Mouse (Mus musculus): ENCODE measurements around the gene Gh. TPM values are rescaled to one million over a fixed set of nuclear protein-coding genes. Genes with fewer than 3 reads are reported as not detected.

The Gh gene
- total RNA-seq, 1 experiment from 2014 or later = not detected

DNA sequence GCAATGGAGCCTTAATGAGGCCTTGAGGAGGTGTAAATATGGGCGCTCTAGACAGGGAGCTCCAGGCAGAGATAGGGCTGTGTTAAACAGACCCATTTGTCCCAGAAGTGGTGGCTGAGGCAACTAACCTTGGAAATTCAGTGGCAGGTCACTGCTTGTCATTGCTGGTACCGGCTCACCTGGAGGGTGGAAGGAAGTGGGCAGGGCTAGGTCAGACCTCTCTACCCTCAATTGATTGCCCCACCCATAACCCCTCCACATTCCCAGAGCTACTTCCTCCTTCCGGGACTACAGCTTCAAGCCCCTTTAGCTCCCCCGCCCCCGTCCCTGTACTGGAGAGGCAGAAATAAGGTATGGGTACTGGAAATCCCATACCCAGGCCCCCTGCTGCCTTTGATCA is 11.9 kb upstream of the Gh start:
- ATAC-seq (replicated peaks; ENCODE audit: low read depth, poor library complexity, severe bottlenecking) = peak; percentile 68

DNA sequence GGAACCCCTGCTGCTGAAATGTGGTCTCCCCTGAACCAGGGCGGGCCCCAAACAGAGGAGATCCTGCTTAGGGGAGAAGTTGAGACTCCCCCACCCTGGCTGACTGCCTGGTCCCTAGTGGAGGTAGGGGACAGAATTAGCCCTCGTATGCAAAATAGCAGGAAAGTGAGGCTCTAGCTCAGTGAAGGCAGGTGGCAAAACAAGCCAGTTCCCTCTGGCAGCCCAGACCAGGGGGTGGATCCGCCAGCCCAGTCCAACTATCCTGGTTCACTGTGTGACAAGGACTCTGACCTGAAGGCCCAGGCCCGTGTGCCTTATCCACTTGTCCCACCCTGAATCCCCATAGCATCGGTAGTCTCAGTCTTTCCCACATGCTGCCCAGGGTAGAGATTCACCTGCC is 8.5 kb upstream of the Gh start:
- ATAC-seq (replicated peaks; ENCODE audit: low read depth, poor library complexity, severe bottlenecking) = no peak

DNA sequence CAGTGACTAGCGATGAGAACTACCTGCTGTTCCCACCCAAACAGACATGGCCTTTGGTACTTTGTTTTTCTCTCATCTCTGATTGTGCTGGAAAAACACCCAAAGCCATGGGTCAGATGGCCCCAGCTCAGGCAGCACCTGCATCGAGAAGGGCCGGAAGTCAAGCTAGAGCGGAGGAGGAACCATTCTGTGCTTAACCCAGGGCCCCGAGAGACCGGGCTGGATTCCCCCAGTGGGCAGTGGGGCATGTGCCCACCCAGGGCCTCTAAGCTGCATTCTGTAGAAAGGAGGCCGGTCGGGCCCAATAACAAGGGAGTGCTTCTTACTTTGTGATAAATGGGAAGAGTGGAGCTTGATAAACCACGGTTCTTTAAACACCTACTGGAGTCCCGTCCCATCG is 6.5 kb upstream of the Gh start:
- ATAC-seq (replicated peaks; ENCODE audit: low read depth, poor library complexity, severe bottlenecking) = no peak

GRCm38 (mm10) chr11:106307432-106307831 is 5.8 kb upstream of the Gh start:
- no peak for ATAC-seq (replicated peaks; ENCODE audit: low read depth, poor library complexity, severe bottlenecking)

DNA sequence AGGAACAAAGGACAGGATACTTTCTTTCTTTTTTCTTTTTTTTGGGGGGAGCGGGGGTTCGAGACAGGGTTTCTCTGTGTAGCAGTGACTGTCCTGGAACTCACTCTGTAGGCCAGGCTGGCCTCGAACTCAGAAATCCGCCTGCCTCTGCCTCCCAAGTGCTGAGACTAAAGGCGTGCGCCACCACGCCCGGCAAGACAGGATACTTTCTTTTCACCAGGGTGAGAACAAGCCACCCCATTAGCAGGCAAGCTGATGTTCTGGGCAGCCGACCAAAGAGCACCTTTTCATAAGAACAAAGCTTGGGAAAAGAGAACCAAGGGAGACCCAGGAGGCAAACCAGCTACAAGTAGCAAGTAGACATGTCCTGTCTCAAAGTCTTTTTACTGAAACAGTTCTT is 5.1 kb upstream of the Gh start:
- ATAC-seq (replicated peaks; ENCODE audit: low read depth, poor library complexity, severe bottlenecking) = no peak

GRCm38 (mm10) chr11:106306065-106306385 is 4.4 kb upstream of the Gh start:
- ATAC-seq (replicated peaks; ENCODE audit: low read depth, poor library complexity, severe bottlenecking) = no peak

- ATAC-seq (replicated peaks; ENCODE audit: low read depth, poor library complexity, severe bottlenecking) = peak; percentile 67
These were observed 3.8 kb upstream of the Gh start for GRCm38 (mm10) chr11:106305348-106306064.

- ATAC-seq (replicated peaks; ENCODE audit: low read depth, poor library complexity, severe bottlenecking) = peak; percentile 94
These were observed 969 bp upstream of the Gh start for GRCm38 (mm10) chr11:106302634-106303033.

GRCm38 (mm10) chr11:106291861-106292260 is 9.8 kb downstream of the Gh start:
- no peak for ATAC-seq (replicated peaks; ENCODE audit: low read depth, poor library complexity, severe bottlenecking)

DNA sequence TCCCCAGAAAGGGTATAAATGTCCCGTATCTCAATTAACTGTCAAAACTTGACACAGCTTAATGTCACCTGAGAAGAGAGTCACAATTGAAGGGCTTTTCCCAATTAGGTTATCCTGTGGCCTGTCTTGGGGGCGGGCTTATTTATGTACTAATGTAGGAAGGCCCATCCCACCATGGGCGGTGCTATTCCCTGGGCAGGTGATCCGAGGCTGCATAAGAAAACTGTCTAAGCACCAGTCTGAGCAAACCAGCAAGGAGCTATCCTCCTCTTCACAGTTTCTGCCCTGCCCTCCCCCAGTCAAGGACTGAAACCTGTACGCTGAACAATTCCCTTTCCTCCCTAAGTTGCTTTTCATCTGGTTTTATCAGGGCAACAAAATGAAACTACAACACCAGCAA is 11.3 kb downstream of the Gh start:
- no peak for ATAC-seq (replicated peaks; ENCODE audit: low read depth, poor library complexity, severe bottlenecking)

- 0 out of 2 replicates have a peak, but pooled peaks have one; percentile 52 for ATAC-seq (replicated peaks; ENCODE audit: low read depth, poor library complexity, severe bottlenecking)
These were observed 12.3 kb downstream of the Gh start for GRCm38 (mm10) chr11:106289369-106289768.

DNA sequence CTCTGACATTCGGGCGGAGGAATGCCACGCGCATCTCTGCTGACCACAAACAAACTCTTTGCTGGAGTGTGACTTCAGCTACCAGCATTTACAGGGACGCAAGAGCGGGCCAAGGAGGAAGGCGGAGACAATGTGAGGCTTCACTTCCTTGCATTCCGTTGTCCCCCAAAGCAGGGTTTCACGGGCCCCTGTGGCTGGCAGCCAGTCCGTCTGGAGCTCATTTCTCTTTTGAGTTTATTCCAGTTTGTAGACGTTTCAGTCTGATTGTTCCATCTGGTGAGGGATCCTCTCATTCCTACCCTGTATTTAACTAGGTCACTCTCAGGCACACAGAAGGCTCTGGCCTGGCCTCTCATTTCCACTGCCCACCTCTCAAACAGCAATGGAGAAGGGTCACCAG is 14.7 kb downstream of the Gh start:
- ATAC-seq (replicated peaks; ENCODE audit: low read depth, poor library complexity, severe bottlenecking) = no peak

- no peak for ATAC-seq (replicated peaks; ENCODE audit: low read depth, poor library complexity, severe bottlenecking)
These were observed 15.5 kb downstream of the Gh start for GRCm38 (mm10) chr11:106286206-106286605.

DNA sequence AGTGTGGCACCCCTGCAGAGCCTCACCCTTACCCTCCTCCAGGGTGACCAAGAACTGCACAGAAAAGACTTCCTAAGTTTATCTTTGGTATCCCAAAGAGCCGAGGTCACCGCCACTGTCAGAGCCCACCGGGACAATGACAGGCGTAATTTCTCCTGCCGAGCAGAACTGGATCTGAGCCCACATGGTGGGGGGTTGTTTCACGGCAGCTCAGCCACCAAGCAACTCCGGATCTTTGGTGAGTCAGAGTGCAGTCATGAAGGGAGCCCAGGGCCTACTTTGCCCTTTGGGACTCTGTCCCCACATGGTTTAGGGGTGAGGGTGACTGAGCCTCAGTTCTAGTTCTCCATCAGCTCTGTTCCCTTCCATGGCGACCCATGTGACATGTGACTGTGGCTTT is 17.5 kb downstream of the Gh start:
- ATAC-seq (replicated peaks; ENCODE audit: low read depth, poor library complexity, severe bottlenecking) = no peak

DNA sequence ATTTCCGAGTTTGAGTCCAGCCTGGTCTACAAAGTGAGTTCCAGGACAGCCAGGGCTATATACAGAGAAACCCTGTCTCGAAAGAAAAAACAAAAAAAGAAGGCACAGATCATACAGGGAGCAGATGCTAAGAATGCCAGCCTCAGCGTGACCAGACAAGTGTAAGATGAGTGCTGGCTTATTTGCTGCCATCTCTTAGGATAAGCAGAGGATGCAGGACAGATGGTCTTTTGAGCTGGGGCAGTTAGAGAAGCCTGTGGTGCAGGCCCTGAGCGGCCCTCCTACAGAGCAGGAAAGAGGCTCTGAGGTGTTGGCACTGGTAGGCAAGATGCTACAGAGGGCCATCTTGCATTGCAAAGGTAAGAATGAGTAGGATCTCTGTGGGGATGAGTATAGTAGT is 18.3 kb downstream of the Gh start:
- no peak for ATAC-seq (replicated peaks; ENCODE audit: low read depth, poor library complexity, severe bottlenecking)

- ATAC-seq (replicated peaks; ENCODE audit: low read depth, poor library complexity, severe bottlenecking) = no peak
These were observed 19.2 kb downstream of the Gh start for GRCm38 (mm10) chr11:106282452-106282851.

DNA sequence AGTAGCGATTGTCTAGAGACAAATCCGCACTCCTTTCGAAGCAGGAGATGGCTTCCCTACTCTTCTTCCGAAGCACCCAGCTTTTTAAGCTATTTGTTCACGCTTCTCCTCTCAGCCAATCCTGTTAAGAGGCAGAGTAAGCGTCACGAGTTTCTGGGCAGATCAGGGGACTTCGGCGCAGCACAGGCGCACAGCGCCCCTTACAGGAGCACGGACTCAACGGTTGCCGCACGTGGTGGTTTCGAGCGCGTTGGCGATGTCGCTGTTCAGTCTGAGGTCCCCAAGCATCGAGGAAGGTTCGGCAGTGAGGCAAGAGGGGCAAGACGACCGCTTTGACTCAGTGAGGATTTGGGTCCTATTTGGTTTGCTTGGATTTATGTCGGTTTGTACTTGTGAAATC is 25.2 kb downstream of the Gh start, which contains the start of gene Tcam1:
Tcam1 (plus strand) TSS at position 219 of the 400 bp plus-strand sequence.
- ATAC-seq (replicated peaks; ENCODE audit: low read depth, poor library complexity, severe bottlenecking) = peak; percentile 75

- no peak for ATAC-seq (replicated peaks; ENCODE audit: low read depth, poor library complexity, severe bottlenecking)
These were observed 26.7 kb downstream of the Gh start for GRCm38 (mm10) chr11:106274971-106275411.

GRCm38 (mm10) chr11:106274374-106274773 is 27.3 kb downstream of the Gh start:
- no peak for ATAC-seq (replicated peaks; ENCODE audit: low read depth, poor library complexity, severe bottlenecking)

- ATAC-seq (replicated peaks; ENCODE audit: low read depth, poor library complexity, severe bottlenecking) = no peak
These were observed 27.9 kb downstream of the Gh start for GRCm38 (mm10) chr11:106273811-106274210.

DNA sequence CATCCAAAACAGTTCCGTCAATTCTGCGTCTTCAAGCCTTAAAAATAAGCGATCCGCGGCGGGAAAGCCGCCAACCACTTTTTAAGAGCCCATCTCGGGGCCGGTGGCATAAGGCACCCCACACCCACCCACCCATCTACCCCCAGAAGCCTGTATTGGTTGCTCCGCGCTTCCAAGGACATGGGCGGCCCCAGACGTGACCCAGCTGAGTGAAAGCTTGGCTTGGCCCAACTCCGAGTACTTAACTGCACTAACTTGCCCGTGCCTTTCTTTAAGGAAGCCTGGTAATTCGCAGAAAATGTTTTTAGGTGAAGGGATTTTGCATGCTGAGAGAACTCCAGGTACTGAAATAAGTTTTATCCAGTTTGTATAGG is 28.4 kb downstream of the Gh start:
- ATAC-seq (replicated peaks; ENCODE audit: low read depth, poor library complexity, severe bottlenecking) = no peak

DNA sequence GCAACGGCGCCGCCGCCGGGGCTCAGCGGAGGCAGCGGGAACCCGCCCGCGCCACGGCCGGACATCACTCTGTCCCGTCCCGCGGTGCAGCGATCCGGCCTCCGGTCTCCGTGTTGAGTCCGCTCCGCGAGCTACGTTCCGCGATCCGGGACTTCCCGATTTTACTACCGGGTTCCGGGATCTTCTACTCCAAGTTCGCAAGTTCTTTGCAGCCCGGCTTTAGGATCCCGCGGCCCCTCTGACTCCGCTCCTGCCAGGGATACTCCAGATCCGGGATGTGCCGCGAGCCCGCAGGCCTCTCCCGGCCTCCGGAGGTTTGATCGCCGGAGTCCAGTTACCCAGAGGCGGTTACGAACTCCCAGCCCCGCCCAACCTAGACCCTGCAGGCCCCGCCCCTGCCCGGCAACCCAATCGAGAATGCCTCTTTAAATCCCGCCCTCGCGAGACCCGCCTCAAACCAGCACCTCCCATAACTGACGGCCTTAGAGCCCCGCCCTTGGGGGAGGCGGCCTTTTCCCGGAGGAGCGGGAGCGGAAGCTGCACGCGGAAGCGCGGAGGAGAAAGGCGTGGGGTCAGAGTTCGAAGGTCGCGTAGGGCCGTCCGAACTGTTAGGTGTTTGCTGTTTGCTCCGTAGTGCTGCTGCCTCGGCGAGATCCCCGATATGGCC is 28.9 kb downstream of the Gh start, which contains the start of gene Smarcd2:
Smarcd2 (minus strand) TSS at position 329 of the 667 bp plus-strand sequence.
- peak; percentile 80 for ATAC-seq (replicated peaks; ENCODE audit: low read depth, poor library complexity, severe bottlenecking)
